Mouse (Mus musculus): ENCODE measurements around the gene Gstm6.

- TF ChIP-seq CTCF (IDR thresholded peaks at IDR 0.05; ENCODE audit: low read depth, low read length) (no peak), GATA1 (IDR thresholded peaks at IDR 0.05; ENCODE audit: borderline replicate concordance, low read length) (no peak), TAL1 (conservative IDR thresholded peaks at IDR 0.05; ENCODE audit: low read depth, low read length) (no peak)
These were observed at the start of gene Gstm6 for GRCm38 (mm10) chr3:107943239-107943990.

Data from G1E (cell line).